Mouse (Mus musculus) myocyte (in vitro differentiated cells): ENCODE measurements around the gene Batf3.

Experiments
- CEBPB ChIP-seq: IDR thresholded peaks from 2 replicates; pipeline ENCODE4 v1.6.1; 2011; ENCODE audit warnings: mild to moderate bottlenecking, moderate library complexity; ENCODE audit not compliant: poor library complexity, insufficient read depth, severe bottlenecking
- E2F4 ChIP-seq: IDR thresholded peaks from one replicate; pipeline ENCODE4 v1.6.1; 2011; ENCODE audit warnings: mild to moderate bottlenecking, control low read depth, moderate library complexity; ENCODE audit not compliant: insufficient read depth
- MAX ChIP-seq: IDR thresholded peaks from one replicate; pipeline ENCODE4 v1.6.1; 2011; ENCODE audit warnings: low read depth, mild to moderate bottlenecking, control low read depth
- MYOG ChIP-seq, 3 experiments: IDR thresholded peaks; one replicate each; pipeline ENCODE4 v1.6.1; 2011; ENCODE audit warnings: control low read depth in 2 of 3, low read depth in 2 of 3, mild to moderate bottlenecking in 2 of 3; ENCODE audit not compliant: insufficient read length in 2 of 3, control insufficient read depth in 1 of 3, insufficient read depth in 1 of 3
- POLR2A ChIP-seq: IDR thresholded peaks from one replicate; pipeline ENCODE4 v1.6.1; 2011; ENCODE audit warnings: low read depth, mild to moderate bottlenecking, control low read depth, moderate library complexity; ENCODE audit not compliant: insufficient read length
- POLR2AphosphoS2 ChIP-seq: IDR thresholded peaks from one replicate; pipeline ENCODE4 v1.6.1; 2011; ENCODE audit warnings: low read depth, control low read depth; ENCODE audit not compliant: insufficient read length
- REST ChIP-seq: IDR thresholded peaks from one replicate; pipeline ENCODE4 v1.6.1; 2011; ENCODE audit warnings: mild to moderate bottlenecking, control low read depth, moderate library complexity; ENCODE audit not compliant: insufficient read depth, insufficient read length
- TCF3 ChIP-seq: IDR thresholded peaks from one replicate; pipeline ENCODE4 v1.6.1; 2011; ENCODE audit warnings: low read depth, control low read depth; ENCODE audit not compliant: insufficient read length
- USF1 ChIP-seq: IDR thresholded peaks from one replicate; pipeline ENCODE4 v1.6.1; 2011; ENCODE audit warnings: low read depth, mild to moderate bottlenecking, control low read depth, moderate library complexity

- no peak for TF ChIP-seq POLR2A
- no peak for TF ChIP-seq MYOG (IDR thresholded peaks at IDR 0.05; ENCODE audit: control insufficient read depth in 1 of 3, insufficient read depth in 1 of 3, insufficient read length in 2 of 3, low read depth in 2 of 3)
- no peak for TF ChIP-seq POLR2AphosphoS2
- TF ChIP-seq USF1: no peak
- no peak for TF ChIP-seq E2F4
- no peak for TF ChIP-seq REST
- TF ChIP-seq MAX: no peak
- TF ChIP-seq CEBPB: no peak
- no peak for TF ChIP-seq TCF3
Observed at GRCm38 (mm10) chr1:191055533-191055873, 42.1 kb upstream of the Batf3 start.
